Mouse (Mus musculus): ENCODE data around the gene Nrxn1. TPM values are rescaled to one million over a fixed set of nuclear protein-coding genes. Genes with fewer than 3 reads are reported as not detected.

Gene Nrxn1
- polyA plus RNA-seq, 1 experiment from 2014 or later: 3.2 TPM

DNA sequence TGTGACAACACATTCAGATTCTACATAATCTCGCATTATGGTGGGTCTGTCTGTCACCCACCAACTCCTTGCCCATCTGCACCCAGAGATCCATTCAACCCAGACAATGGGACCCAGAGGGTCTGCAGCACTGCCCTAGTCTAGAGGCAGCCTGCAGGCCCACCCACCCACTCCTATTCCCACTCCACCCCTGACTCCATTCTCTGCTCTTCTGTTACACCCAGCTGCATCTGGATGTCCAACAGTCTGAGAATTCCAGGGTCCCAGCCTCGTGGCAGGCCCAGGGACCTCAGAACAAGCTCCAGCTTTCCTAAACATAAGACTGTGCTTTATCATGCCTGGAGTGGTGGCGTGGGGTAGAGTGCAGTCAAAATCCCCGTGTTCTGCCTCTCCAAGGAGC lies 820.6 kb downstream of the Nrxn1 start:
- Histone ChIP-seq H3K27ac (replicated peaks; ENCODE audit: low read depth, low read length) (no peak overlapping the region), H3K9ac (ENCODE audit: low read length) (no peak overlapping the region), H3K27me3 (ENCODE audit: control insufficient read depth, insufficient read depth, low read length) (no peaks in the 10 kb centered on the region), H3K4me2 (ENCODE audit: low read depth, severe bottlenecking) (no peak overlapping the region), H3K4me3 (ENCODE audit: low read depth, low read length) (no peak overlapping the region), H3K36me3 (ENCODE audit: control insufficient read depth, insufficient read depth, low read length) (no peaks in the 10 kb centered on the region), H3K4me1 (ENCODE audit: control insufficient read depth, insufficient read depth, low read length) (no peaks in the 10 kb centered on the region), H3K9me3 (ENCODE audit: control insufficient read depth, low read length) (no peaks in the 10 kb centered on the region)
- DNase-seq (ENCODE audit: low spot score) (no peak), ATAC-seq (ENCODE audit: insufficient number of reproducible peaks, low FRiP score, low TSS enrichment, low read depth) (no peak)
- WGBS: 60% methylated on average over 4 of the region's 4 CpGs

DNA sequence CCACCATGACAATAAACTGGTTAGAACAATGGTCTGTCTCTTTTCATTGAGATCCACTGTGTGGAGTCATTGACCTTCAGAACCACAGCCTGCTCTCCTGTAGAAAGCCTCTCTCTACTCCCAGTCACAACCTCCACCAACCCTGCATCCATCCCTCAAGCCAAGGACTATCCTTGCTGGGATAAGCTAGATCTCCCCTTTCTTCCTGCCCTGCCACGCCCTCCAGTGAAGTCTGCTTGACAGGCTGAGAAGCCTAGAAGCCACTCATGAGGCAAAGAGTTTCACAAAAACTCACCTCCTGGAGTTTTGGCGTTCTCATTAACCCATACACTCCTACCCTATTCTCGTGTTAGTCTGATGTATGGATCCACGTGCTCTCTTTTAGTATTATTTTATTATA lies 821.7 kb downstream of the Nrxn1 start:
- WGBS: 22% methylated on average over 4 of the region's 4 CpGs
- Histone ChIP-seq H3K4me1 (ENCODE audit: control insufficient read depth, insufficient read depth, low read length) (no peaks in the 10 kb centered on the region), H3K9me3 (ENCODE audit: control insufficient read depth, low read length) (no peaks in the 10 kb centered on the region), H3K36me3 (ENCODE audit: control insufficient read depth, insufficient read depth, low read length) (no peaks in the 10 kb centered on the region), H3K4me2 (ENCODE audit: low read depth, severe bottlenecking) (no peak overlapping the region), H3K9ac (ENCODE audit: low read length) (no peak overlapping the region), H3K27ac (replicated peaks; ENCODE audit: low read depth, low read length) (no peak overlapping the region), H3K4me3 (ENCODE audit: low read depth, low read length) (no peak overlapping the region), H3K27me3 (ENCODE audit: control insufficient read depth, insufficient read depth, low read length) (no peaks in the 10 kb centered on the region)
- DNase-seq (ENCODE audit: low spot score) (no peak), ATAC-seq (ENCODE audit: insufficient number of reproducible peaks, low FRiP score, low TSS enrichment, low read depth) (no peak)

DNA sequence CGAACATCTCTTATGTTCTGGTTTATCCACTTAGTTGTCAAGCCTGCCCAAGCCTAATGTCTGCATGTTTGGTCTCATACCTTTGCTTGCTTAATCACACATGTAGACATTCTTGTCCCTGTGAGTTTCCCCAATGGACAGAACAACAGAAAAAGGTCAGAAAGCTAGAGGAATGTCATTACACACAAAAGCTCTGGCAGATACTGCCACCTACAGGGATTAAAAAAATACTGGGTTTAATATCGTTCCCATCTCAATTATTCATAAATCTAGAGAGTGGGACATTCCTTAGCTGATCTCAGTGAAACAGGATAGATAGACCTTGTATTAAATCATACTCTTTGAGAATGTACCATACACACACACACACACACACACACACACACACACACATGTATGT lies 823.7 kb downstream of the Nrxn1 start:
- H3K27ac ChIP-seq (replicated peaks; ENCODE audit: low read depth, low read length): no peak overlapping the region
- ATAC-seq (ENCODE audit: insufficient number of reproducible peaks, low FRiP score, low TSS enrichment, low read depth): no peak
- H3K4me2 ChIP-seq (ENCODE audit: low read depth, severe bottlenecking): no peak overlapping the region
- no peaks in the 10 kb centered on the region for H3K27me3 ChIP-seq (ENCODE audit: control insufficient read depth, insufficient read depth, low read length)
- no peaks in the 10 kb centered on the region for H3K4me1 ChIP-seq (ENCODE audit: control insufficient read depth, insufficient read depth, low read length)
- no peaks in the 10 kb centered on the region for H3K36me3 ChIP-seq (ENCODE audit: control insufficient read depth, insufficient read depth, low read length)
- no peak overlapping the region for H3K9ac ChIP-seq (ENCODE audit: low read length)
- DNase-seq (ENCODE audit: low spot score): no peak
- no peaks in the 10 kb centered on the region for H3K9me3 ChIP-seq (ENCODE audit: control insufficient read depth, low read length)
- no peak overlapping the region for H3K4me3 ChIP-seq (ENCODE audit: low read depth, low read length)
- WGBS: 82% methylated on average over 2 of the region's 2 CpGs

DNA sequence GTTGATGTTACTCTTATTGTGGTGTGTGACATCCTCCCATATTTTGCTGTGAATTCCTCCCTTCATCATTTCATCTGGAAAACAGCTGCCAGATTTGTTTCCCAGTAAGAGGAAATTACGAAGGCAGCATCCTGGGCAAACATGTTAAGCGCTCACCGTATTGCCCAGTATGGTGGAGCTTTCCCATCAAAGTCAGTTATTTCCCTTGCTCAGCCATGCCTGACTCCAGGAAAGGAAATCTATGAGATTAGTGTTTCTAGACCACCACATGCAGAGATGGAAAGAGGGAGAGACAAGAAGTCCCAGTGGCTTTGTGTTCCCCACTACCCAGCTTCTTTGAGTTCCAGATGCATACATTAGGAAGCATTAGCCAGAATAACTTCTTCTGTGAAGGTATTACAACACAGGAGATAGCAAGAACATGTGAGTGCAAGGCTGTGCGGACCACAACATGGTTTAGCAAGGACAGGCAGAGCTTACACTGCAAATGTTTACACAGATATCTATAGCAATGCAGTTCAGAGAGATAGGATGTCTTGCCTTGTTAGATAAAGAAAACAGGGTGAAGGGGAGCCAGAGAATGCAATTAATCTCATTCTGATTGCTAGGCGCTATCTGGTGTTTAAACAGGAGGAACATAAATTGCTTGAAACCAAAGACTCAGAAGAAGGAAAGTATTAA lies 839.3 kb downstream of the Nrxn1 start:
- no peak overlapping the region for H3K4me2 ChIP-seq (ENCODE audit: low read depth, severe bottlenecking)
- no peak for ATAC-seq (ENCODE audit: insufficient number of reproducible peaks, low FRiP score, low TSS enrichment, low read depth)
- WGBS: 73% methylated on average over 5 of the region's 5 CpGs
- no peaks in the 10 kb centered on the region for H3K36me3 ChIP-seq (ENCODE audit: control insufficient read depth, insufficient read depth, low read length)
- no peak for DNase-seq (ENCODE audit: low spot score)
- no peaks in the 10 kb centered on the region for H3K9me3 ChIP-seq (ENCODE audit: control insufficient read depth, low read length)
- H3K9ac ChIP-seq (ENCODE audit: low read length): no peak overlapping the region
- H3K4me3 ChIP-seq (ENCODE audit: low read depth, low read length): no peak overlapping the region
- no peaks in the 10 kb centered on the region for H3K27me3 ChIP-seq (ENCODE audit: control insufficient read depth, insufficient read depth, low read length)
- H3K27ac ChIP-seq (replicated peaks; ENCODE audit: low read depth, low read length): no peak overlapping the region
- no peaks in the 10 kb centered on the region for H3K4me1 ChIP-seq (ENCODE audit: control insufficient read depth, insufficient read depth, low read length)

DNA sequence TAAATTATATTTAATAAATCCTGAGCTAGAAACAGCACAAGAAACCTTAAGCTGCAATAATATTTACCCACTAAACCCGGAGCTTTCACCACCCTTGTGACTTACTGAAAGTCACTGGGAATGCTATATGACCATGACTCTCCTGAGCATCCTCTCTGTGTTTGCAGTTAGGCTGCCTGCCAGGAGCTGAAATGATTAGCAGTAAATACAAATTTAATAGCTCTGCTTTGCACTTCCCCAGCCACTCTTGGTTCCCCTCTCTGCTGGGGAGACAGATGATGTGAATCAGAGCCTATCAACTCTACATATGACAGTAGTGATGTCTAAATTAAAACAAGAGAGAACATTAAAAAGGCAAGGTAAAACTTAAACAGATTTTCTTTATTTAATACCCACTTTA lies 840.7 kb downstream of the Nrxn1 start:
- Histone ChIP-seq H3K4me1 (ENCODE audit: control insufficient read depth, insufficient read depth, low read length) (no peaks in the 10 kb centered on the region), H3K9ac (ENCODE audit: low read length) (no peak overlapping the region), H3K27me3 (ENCODE audit: control insufficient read depth, insufficient read depth, low read length) (no peaks in the 10 kb centered on the region), H3K9me3 (ENCODE audit: control insufficient read depth, low read length) (no peaks in the 10 kb centered on the region), H3K36me3 (ENCODE audit: control insufficient read depth, insufficient read depth, low read length) (no peaks in the 10 kb centered on the region), H3K4me2 (ENCODE audit: low read depth, severe bottlenecking) (no peak overlapping the region), H3K4me3 (ENCODE audit: low read depth, low read length) (no peak overlapping the region), H3K27ac (replicated peaks; ENCODE audit: low read depth, low read length) (no peak overlapping the region)
- DNase-seq (ENCODE audit: low spot score) (no peak), ATAC-seq (ENCODE audit: insufficient number of reproducible peaks, low FRiP score, low TSS enrichment, low read depth) (no peak)
- WGBS: 74% methylated on average over 1 of the region's 1 CpGs

DNA sequence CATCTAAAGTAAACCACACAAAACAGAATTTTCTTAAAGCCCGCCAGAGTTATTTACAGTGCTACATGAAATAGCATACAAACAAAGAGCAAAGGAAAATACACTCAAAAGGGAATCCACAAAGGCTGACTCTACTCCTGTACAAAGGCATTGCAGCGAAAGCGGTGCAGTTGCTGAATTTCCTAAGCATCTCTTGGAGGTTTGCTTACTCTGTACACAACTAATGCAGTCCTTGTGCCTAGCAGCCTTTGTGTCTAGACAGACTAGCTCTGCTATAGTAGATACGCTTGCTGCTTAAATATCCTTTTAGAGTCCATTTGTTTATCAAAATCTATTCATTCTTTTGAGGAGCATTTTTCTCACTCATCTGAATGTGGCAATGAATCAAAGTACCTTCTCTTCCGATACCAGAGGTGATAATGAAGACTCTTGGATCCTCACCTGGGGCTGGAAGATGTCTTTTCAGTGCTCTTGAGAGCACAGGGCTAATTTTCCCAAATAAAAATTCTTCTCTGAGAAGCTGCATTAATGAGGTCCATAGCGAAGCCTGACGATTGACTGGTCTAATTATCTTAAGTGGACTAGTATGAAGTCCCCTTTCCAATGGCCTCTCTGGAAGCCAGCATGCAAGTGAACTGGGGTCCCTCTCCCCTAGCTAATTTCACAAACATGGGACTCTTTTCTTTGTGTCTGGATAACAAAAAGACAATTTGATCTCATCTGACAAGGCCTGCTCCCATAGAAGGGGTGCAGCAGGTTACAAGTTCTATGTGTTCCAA lies 845.6 kb downstream of the Nrxn1 start:
- ATAC-seq (ENCODE audit: insufficient number of reproducible peaks, low FRiP score, low TSS enrichment, low read depth) (no peak), DNase-seq (ENCODE audit: low spot score) (no peak)
- H3K4me3 ChIP-seq (ENCODE audit: low read depth, low read length): no peak overlapping the region
- H3K36me3 ChIP-seq (ENCODE audit: control insufficient read depth, insufficient read depth, low read length): no peaks in the 10 kb centered on the region
- H3K4me2 ChIP-seq (ENCODE audit: low read depth, severe bottlenecking): no peak overlapping the region
- no peak overlapping the region for H3K27ac ChIP-seq (replicated peaks; ENCODE audit: low read depth, low read length)
- H3K9me3 ChIP-seq (ENCODE audit: control insufficient read depth, low read length): no peaks in the 10 kb centered on the region
- 87% methylated on average over 7 of the region's 7 CpGs for WGBS
- H3K4me1 ChIP-seq (ENCODE audit: control insufficient read depth, insufficient read depth, low read length): no peaks in the 10 kb centered on the region
- no peak overlapping the region for H3K9ac ChIP-seq (ENCODE audit: low read length)
- no peaks in the 10 kb centered on the region for H3K27me3 ChIP-seq (ENCODE audit: control insufficient read depth, insufficient read depth, low read length)

DNA sequence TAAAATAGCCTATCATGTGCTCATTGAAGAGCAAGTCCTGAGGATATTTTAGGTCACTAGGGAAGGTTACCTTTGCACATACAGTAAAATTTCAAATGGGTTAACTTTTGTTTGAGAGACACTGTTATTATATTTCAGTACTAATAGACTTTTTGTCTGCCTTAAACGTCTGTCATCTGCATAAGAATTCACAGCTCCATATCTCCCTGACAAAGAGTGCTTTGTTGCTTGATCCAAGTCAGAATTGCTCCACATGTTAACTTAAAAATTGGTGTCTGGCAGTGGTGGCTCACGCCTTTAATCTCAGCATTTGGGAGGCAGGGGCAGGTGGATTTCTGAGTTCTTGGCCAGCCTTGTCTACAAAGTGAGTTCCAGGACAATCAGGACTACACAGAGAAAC lies 848.5 kb downstream of the Nrxn1 start:
- DNase-seq (ENCODE audit: low spot score) (no peak), ATAC-seq (ENCODE audit: insufficient number of reproducible peaks, low FRiP score, low TSS enrichment, low read depth) (no peak)
- H3K4me2 ChIP-seq (ENCODE audit: low read depth, severe bottlenecking): no peak overlapping the region
- no peaks in the 10 kb centered on the region for H3K9me3 ChIP-seq (ENCODE audit: control insufficient read depth, low read length)
- H3K4me1 ChIP-seq (ENCODE audit: control insufficient read depth, insufficient read depth, low read length): no peaks in the 10 kb centered on the region
- 73% methylated on average over 2 of the region's 2 CpGs for WGBS
- H3K4me3 ChIP-seq (ENCODE audit: low read depth, low read length): no peak overlapping the region
- no peaks in the 10 kb centered on the region for H3K27me3 ChIP-seq (ENCODE audit: control insufficient read depth, insufficient read depth, low read length)
- no peak overlapping the region for H3K9ac ChIP-seq (ENCODE audit: low read length)
- H3K36me3 ChIP-seq (ENCODE audit: control insufficient read depth, insufficient read depth, low read length): no peaks in the 10 kb centered on the region
- no peak overlapping the region for H3K27ac ChIP-seq (replicated peaks; ENCODE audit: low read depth, low read length)

DNA sequence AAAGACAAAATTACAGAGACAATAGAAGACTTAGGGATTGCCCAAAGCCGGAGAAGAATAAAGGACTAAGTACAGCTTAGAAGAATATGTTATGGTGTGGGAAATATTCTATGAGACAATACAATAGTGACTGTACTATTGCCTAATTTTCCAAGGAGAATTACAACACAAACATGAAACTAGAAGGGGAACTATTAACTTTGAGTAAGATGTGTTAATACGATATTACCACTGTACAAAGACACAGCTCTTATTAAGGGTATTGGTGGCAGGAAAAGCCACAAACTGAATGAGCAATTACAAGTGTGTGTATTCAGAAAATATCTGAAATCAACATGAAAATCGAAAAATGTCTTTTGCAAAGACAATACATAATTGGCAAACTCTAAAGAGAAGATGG lies 853.9 kb downstream of the Nrxn1 start:
- Histone ChIP-seq H3K9ac (ENCODE audit: low read length) (no peak overlapping the region), H3K4me2 (ENCODE audit: low read depth, severe bottlenecking) (no peak overlapping the region), H3K9me3 (ENCODE audit: control insufficient read depth, low read length) (no peaks in the 10 kb centered on the region), H3K27me3 (ENCODE audit: control insufficient read depth, insufficient read depth, low read length) (no peaks in the 10 kb centered on the region), H3K27ac (replicated peaks; ENCODE audit: low read depth, low read length) (no peak overlapping the region), H3K4me1 (ENCODE audit: control insufficient read depth, insufficient read depth, low read length) (no peaks in the 10 kb centered on the region), H3K4me3 (ENCODE audit: low read depth, low read length) (no peak overlapping the region), H3K36me3 (ENCODE audit: control insufficient read depth, insufficient read depth, low read length) (no peaks in the 10 kb centered on the region)
- no peak for ATAC-seq (ENCODE audit: insufficient number of reproducible peaks, low FRiP score, low TSS enrichment, low read depth)
- WGBS: 93% methylated on average over 3 of the region's 3 CpGs
- no peak for DNase-seq (ENCODE audit: low spot score)
